Mouse (Mus musculus) hindbrain, embryonic 16.5 days (tissue): ENCODE results near the gene Samd4. TPM values are rescaled to one million over a fixed set of nuclear protein-coding genes. Genes with fewer than 3 reads are reported as not detected.

Source experiments
- ATAC-seq: fragments of 200-750 bp; cut with Nextera tagmentation; 2 replicates; pipeline ENCODE4 v1.8.0; 2017; ENCODE audit warnings: moderate TSS enrichment, moderate library complexity
- H3K27ac ChIP-seq: fragments of 300-500 bp; sonication (generic); 2 replicates; pipeline ENCODE4 v1.5.1; 2014; ENCODE audit warnings: low read depth, mild to moderate bottlenecking, control low read depth, low read length, moderate library complexity
- H3K27me3 ChIP-seq: fragments of 300-500 bp; sonication (generic); replicated peaks from 2 replicates; pipeline ENCODE4 v1.6.1; 2014; ENCODE audit warnings: low read length; ENCODE audit not compliant: control insufficient read depth, insufficient read depth
- H3K36me3 ChIP-seq: fragments of 300-500 bp; sonication (generic); 2 replicates; pipeline ENCODE4 v1.6.1; 2014; ENCODE audit warnings: mild to moderate bottlenecking, low read length, moderate library complexity, mixed read lengths; ENCODE audit not compliant: control insufficient read depth, insufficient read depth
- H3K4me1 ChIP-seq: fragments of 300-500 bp; sonication (generic); 2 replicates; pipeline ENCODE4 v1.6.1; 2014; ENCODE audit warnings: low read depth, low read length; ENCODE audit not compliant: control insufficient read depth, insufficient read depth
- H3K4me2 ChIP-seq: fragments of 300-500 bp; sonication (generic); 2 replicates; pipeline ENCODE4 v1.6.1; 2014; ENCODE audit warnings: mild to moderate bottlenecking, low read length, control low read depth, moderate library complexity
- H3K4me3 ChIP-seq: fragments of 300-500 bp; sonication (generic); 2 replicates; pipeline ENCODE4 v1.5.1; 2014; ENCODE audit warnings: mild to moderate bottlenecking, low read length, control low read depth, moderate library complexity
- H3K9ac ChIP-seq: fragments of 300-500 bp; sonication (generic); 2 replicates; pipeline ENCODE4 v1.6.1; 2014; ENCODE audit warnings: low read depth, mild to moderate bottlenecking, control low read depth, low read length, moderate library complexity
- H3K9me3 ChIP-seq: fragments of 300-500 bp; sonication (generic); 2 replicates; pipeline ENCODE4 v1.6.1; 2014; ENCODE audit warnings: mild to moderate bottlenecking, low read length, moderate library complexity; ENCODE audit not compliant: control insufficient read depth
- WGBS: fragments of 180-500 bp; shearing (Covaris S2); extraction: QIAGEN DNeasy Blood & Tissue Kit; methylation state at CpG from one replicate; pipeline ENCODE4 v1.1.7; 2014; 5-methylcytosine and 5-hydroxymethylcytosine counted together
- polyA plus RNA-seq: library from polyadenylated mRNA; unstranded; fragments of >200 nt; fragmentation: Nextera tagmentation; extraction: Ambion mirVana; gene quantifications from 2 replicates; pipeline ENCODE4 v1.2.1, GENCODE M21; 2015

Samd4 gene
- polyA plus RNA-seq, 1 experiment from 2014 or later, result 4.7 TPM

DNA sequence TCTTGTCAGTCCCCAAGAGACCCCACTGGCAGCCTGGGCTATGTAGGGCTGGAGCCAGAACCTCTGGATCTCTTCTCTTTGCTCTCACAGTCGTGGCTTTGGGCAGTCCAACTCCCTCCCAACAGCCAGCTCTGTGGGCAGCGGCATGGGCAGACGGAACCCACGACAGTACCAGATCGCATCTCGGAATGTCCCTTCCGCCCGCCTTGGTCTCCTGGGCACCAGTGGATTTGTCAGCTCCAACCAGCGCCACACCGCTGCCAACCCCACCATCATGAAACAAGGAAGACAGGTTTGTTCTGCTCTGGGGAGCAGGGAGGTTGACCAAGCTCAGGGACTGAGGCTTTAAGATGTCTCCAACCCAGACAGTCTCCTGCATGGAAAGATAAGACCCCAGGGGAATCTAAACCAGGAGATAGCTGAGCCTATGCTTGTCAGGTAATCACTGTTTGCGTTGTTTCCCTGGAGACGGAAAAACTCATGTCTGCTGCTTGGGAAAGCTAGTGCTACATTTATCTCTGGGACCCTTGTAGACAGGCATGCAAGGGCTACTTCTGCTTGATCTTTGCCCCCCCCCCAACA lies 205.1 kb downstream of the Samd4 start:
- Histone ChIP-seq H3K4me1 (peaks cover 7% of the 10 kb centered on the region; the same call in 1 of the 2 replicates), H3K36me3 (no peaks in the 10 kb centered on the region), H3K27ac (no peak overlapping the region), H3K9me3 (no peaks in the 10 kb centered on the region), H3K4me2 (no peak overlapping the region), H3K9ac (no peak overlapping the region), H3K27me3 (no peaks in the 10 kb centered on the region), H3K4me3 (no peak overlapping the region)
- ATAC-seq, result no peak
- WGBS, result 83% methylated on average over 12 of the region's 12 CpGs

DNA sequence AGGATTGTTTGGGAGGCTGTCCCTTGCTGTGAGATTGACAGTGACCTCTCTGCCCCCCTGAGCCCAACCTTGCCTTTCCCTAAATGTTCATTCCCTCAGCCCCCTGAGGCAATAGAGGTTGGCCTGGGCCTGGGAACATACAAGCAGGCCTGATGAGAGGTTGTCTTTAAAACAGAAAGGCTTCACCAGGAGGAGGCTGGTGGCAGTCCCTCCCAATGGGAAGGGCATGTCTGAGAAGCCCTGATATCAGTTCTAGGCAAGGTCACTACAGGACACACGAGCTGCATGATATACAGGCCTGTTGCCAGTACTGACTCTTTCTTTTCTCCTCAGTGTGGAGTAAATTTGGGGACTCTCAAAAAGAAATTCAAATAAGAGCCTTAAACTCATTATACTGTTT lies 205.7 kb downstream of the Samd4 start:
- no peak overlapping the region for H3K27ac ChIP-seq
- WGBS, result 61% methylated on average over 1 of the region's 1 CpGs
- H3K36me3 ChIP-seq, result no peaks in the 10 kb centered on the region
- H3K9ac ChIP-seq, result no peak overlapping the region
- peaks cover 7% of the 10 kb centered on the region for H3K4me1 ChIP-seq
- H3K27me3 ChIP-seq, result no peaks in the 10 kb centered on the region
- no peak overlapping the region for H3K4me2 ChIP-seq
- ATAC-seq, result no peak
- H3K4me3 ChIP-seq, result no peak overlapping the region
- no peaks in the 10 kb centered on the region for H3K9me3 ChIP-seq

DNA sequence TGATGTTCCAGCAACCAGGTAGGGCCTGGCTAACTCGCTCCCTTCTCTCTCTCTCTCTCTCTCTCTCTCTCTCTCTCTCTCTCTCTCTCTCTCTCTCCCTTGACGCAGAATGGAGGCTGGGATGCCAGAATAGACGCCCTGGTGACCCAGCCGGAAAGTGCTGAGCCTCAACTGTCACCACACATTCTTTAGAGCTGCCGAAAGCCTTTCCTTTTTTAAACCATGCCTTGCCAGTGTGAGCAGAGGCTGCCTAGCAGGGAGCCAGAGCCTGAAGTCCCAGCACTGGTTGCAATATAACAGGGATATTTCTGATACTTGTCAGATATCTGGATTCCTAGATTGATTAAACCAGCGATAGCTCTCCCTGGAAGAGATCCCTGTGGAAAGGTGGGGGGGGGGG lies 206.5 kb downstream of the Samd4 start:
- H3K4me3 ChIP-seq, result no peak overlapping the region
- no peak overlapping the region for H3K9ac ChIP-seq
- no peaks in the 10 kb centered on the region for H3K27me3 ChIP-seq
- no peak overlapping the region for H3K27ac ChIP-seq
- no peaks in the 10 kb centered on the region for H3K9me3 ChIP-seq
- peaks cover 7% of the 10 kb centered on the region for H3K4me1 ChIP-seq
- H3K36me3 ChIP-seq, result no peaks in the 10 kb centered on the region
- no peak for ATAC-seq
- H3K4me2 ChIP-seq, result no peak overlapping the region
- WGBS, result 60% methylated on average over 6 of the region's 6 CpGs

DNA sequence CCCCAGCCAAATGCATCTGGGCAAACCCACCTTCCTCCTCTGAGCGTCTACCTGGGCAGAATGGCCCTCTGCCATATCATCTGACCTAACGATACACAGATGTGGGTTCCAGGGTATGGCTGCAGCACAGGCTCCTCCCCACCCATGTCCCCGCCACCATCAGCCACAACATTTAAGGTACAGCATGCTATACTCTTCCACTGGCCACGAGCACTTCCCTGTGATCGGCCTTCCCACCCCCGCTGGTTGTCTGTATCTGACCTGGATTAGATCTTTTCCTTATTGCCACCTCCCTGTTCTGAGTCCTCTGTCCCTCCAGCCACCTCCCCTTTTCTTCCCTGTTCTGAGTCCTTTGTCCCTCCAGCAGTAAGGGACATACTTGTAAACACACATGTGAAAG lies 209.3 kb downstream of the Samd4 start:
- no peak overlapping the region for H3K4me2 ChIP-seq
- no peak overlapping the region for H3K9ac ChIP-seq
- no peak overlapping the region for H3K4me3 ChIP-seq
- H3K4me1 ChIP-seq, result peaks cover 3% of the 10 kb centered on the region
- no peaks in the 10 kb centered on the region for H3K27me3 ChIP-seq
- 95% methylated on average over 6 of the region's 6 CpGs for WGBS
- no peaks in the 10 kb centered on the region for H3K9me3 ChIP-seq
- no peak for ATAC-seq
- no peaks in the 10 kb centered on the region for H3K36me3 ChIP-seq
- no peak overlapping the region for H3K27ac ChIP-seq

GRCm38 (mm10) chr14:47093355-47093792 lies 210.7 kb downstream of the Samd4 start:
- Histone ChIP-seq H3K4me1 (no peaks in the 10 kb centered on the region; the same call in 1 of the 2 replicates), H3K9ac (no peak overlapping the region), H3K27me3 (no peaks in the 10 kb centered on the region), H3K27ac (peak overlapping the region; percentile 39; the same call in 1 of the 2 replicates), H3K4me3 (no peak overlapping the region), H3K4me2 (peak overlapping the region; percentile 8; the same call in 1 of the 2 replicates), H3K9me3 (no peaks in the 10 kb centered on the region), H3K36me3 (no peaks in the 10 kb centered on the region)
- peak; percentile 26; the same call in 1 of the 2 replicates for ATAC-seq
- WGBS, result 65% methylated on average over 16 of the region's 16 CpGs

- H3K9ac ChIP-seq, result no peak overlapping the region
- WGBS, result 96% methylated on average over 3 of the region's 3 CpGs
- H3K9me3 ChIP-seq, result no peaks in the 10 kb centered on the region
- no peak for ATAC-seq
- no peaks in the 10 kb centered on the region; the same call in 1 of the 2 replicates for H3K4me1 ChIP-seq
- no peaks in the 10 kb centered on the region for H3K36me3 ChIP-seq
- H3K27ac ChIP-seq, result no peak overlapping the region
- no peaks in the 10 kb centered on the region for H3K27me3 ChIP-seq
- H3K4me2 ChIP-seq, result no peak overlapping the region
- H3K4me3 ChIP-seq, result no peak overlapping the region
Observed at GRCm38 (mm10) chr14:47095036-47095435, 212.4 kb downstream of the Samd4 start.

DNA sequence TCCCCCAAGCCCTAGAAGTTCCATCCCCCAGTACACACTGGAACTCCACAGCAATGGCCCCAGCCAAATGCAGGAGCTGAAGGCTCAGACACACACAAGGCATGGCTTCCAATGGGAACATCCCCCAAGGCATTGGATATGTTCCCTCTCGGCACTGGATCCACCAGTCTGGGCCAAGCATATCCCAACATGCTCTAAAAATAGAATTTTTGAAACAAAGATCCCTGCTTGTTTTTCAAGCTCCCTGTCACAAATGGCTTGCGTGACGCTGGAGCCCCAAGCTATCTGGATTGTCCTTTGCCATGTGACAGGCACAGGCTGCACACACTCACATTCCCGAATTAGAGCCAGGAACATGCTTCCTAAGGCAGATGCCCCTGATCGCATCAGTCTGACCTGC lies 213.7 kb downstream of the Samd4 start:
- no peak overlapping the region for H3K9ac ChIP-seq
- ATAC-seq, result no peak
- no peaks in the 10 kb centered on the region for H3K36me3 ChIP-seq
- no peak overlapping the region for H3K4me3 ChIP-seq
- 80% methylated on average over 5 of the region's 5 CpGs for WGBS
- no peak overlapping the region for H3K4me2 ChIP-seq
- H3K27ac ChIP-seq, result no peak overlapping the region
- H3K4me1 ChIP-seq, result no peaks in the 10 kb centered on the region; the same call in 1 of the 2 replicates
- no peaks in the 10 kb centered on the region for H3K9me3 ChIP-seq
- no peaks in the 10 kb centered on the region for H3K27me3 ChIP-seq

- WGBS, result 37% methylated on average over 19 of the region's 19 CpGs
- H3K27ac ChIP-seq, result no peak overlapping the region
- 0 out of 2 replicates have a peak, but pooled peaks cover 2% of the 10 kb centered on the region for H3K36me3 ChIP-seq
Observed at GRCm38 (mm10) chr14:47104246-47105173, 221.9 kb downstream of the Samd4 start.

GRCm38 (mm10) chr14:47105174-47105557 lies 222.5 kb downstream of the Samd4 start:
- H3K9ac ChIP-seq, result no peak overlapping the region
- WGBS, result 85% methylated on average over 3 of the region's 3 CpGs
- no peaks in the 10 kb centered on the region for H3K9me3 ChIP-seq
- no peak for ATAC-seq
- H3K27me3 ChIP-seq, result no peaks in the 10 kb centered on the region
- H3K4me1 ChIP-seq, result no peaks in the 10 kb centered on the region
- H3K36me3 ChIP-seq, result 0 out of 2 replicates have a peak, but pooled peaks cover 2% of the 10 kb centered on the region
- no peak overlapping the region for H3K27ac ChIP-seq
- no peak overlapping the region for H3K4me2 ChIP-seq
- H3K4me3 ChIP-seq, result no peak overlapping the region

More at GRCm38 (mm10) chr14:47104246-47105173, 221.9 kb downstream of the Samd4 start:
- Histone ChIP-seq H3K4me1 (no peaks in the 10 kb centered on the region), H3K9me3 (no peaks in the 10 kb centered on the region), H3K27me3 (no peaks in the 10 kb centered on the region), H3K4me2 (no peak overlapping the region), H3K9ac (no peak overlapping the region), H3K4me3 (no peak overlapping the region)
- ATAC-seq, result no peak
